Mouse (Mus musculus) liver, embryonic 14.5 days (tissue): Measurements from ENCODE around the gene Sfi1.
"Not testable (repeated sequence)": the region's sequence is repeated elsewhere in the genome, so short reads cannot be mapped to it uniquely, and the experiment has no call there.

Source experiments
- CTCF ChIP-seq: IDR thresholded peaks from 2 replicates; pipeline ENCODE4 v1.5.1; 2016; ENCODE audit warnings: antibody characterized with exemption, low read depth, control low read depth
- EP300 ChIP-seq: IDR thresholded peaks from 2 replicates; pipeline ENCODE4 v1.6.1; 2016; ENCODE audit warnings: antibody characterized with exemption, low read depth

DNA sequence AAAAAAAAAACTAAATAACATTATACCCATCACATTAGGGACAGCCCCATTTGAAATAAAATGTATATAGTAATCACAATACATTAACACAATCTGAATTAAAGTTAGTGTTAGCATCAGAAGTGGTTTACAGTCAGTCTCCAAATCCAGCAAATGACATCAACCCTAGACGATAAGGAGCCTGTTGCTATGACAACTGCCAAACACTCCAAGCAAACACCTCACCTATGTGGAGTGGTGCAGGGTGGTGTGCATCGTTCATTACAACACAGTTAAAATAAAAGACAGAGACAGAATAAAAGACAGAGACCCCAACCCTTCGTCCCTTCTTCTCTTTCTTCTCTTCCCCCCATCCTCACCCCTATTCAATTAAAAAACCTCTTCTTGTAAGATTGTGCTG is 29.6 kb downstream of the Sfi1 start:
- TF ChIP-seq EP300, CTCF: not testable (repeated sequence)
